Mouse (Mus musculus) lung, postnatal 0 days (tissue): ENCODE results near the gene Prrc2b. TPM values are rescaled to one million over a fixed set of nuclear protein-coding genes. Genes with fewer than 3 reads are reported as not detected.

Experiments used
- ATAC-seq: fragments of 200-750 bp; cut with Nextera tagmentation; 2 replicates; pipeline ENCODE4 v1.8.0; 2017; ENCODE audit warnings: moderate library complexity
- DNase-seq: peaks from one replicate; pipeline ENCODE4 v3.0.0-alpha.2; 2016; ENCODE audit warnings: low spot score
- H3K27ac ChIP-seq: fragments of 300-500 bp; sonication (generic); 2 replicates; pipeline ENCODE4 v1.5.1; 2014; ENCODE audit warnings: antibody characterized with exemption, mild to moderate bottlenecking, low read length, mixed read lengths
- H3K27me3 ChIP-seq: fragments of 300-500 bp; sonication (generic); replicated peaks from 2 replicates; pipeline ENCODE4 v1.6.1; 2014; ENCODE audit warnings: low read length, mixed read lengths; ENCODE audit not compliant: insufficient read depth
- H3K36me3 ChIP-seq: fragments of 300-500 bp; sonication (generic); 2 replicates; pipeline ENCODE4 v1.6.1; 2014; ENCODE audit warnings: low read length, mixed read lengths; ENCODE audit not compliant: insufficient read depth
- H3K4me1 ChIP-seq: fragments of 300-500 bp; sonication (generic); 2 replicates; pipeline ENCODE4 v1.6.1; 2014; ENCODE audit warnings: antibody characterized with exemption, low read depth, low read length, mixed read lengths; ENCODE audit not compliant: insufficient read depth
- H3K4me2 ChIP-seq: fragments of 300-500 bp; sonication (generic); replicated peaks from 2 replicates; pipeline ENCODE4 v1.6.1; 2014; ENCODE audit warnings: low read depth, mild to moderate bottlenecking, low read length, moderate library complexity, mixed read lengths
- H3K4me3 ChIP-seq: fragments of 300-500 bp; sonication (generic); 2 replicates; pipeline ENCODE4 v1.5.1; 2014; ENCODE audit warnings: low read depth, low read length
- H3K9ac ChIP-seq: fragments of 300-500 bp; sonication (generic); replicated peaks from 2 replicates; pipeline ENCODE4 v1.6.1; 2014; ENCODE audit warnings: low read depth, mild to moderate bottlenecking
- H3K9me3 ChIP-seq: fragments of 300-500 bp; sonication (generic); 2 replicates; pipeline ENCODE4 v1.6.1; 2016; ENCODE audit warnings: low read length, mixed read lengths
- CTCF ChIP-seq: IDR thresholded peaks from 2 replicates; pipeline ENCODE4 v1.5.1; 2016; ENCODE audit warnings: antibody characterized with exemption, mild to moderate bottlenecking
- EP300 ChIP-seq: IDR thresholded peaks from 2 replicates; pipeline ENCODE4 v1.6.1; 2016; ENCODE audit warnings: antibody characterized with exemption, mild to moderate bottlenecking, control low read depth
- WGBS: fragments of 180-500 bp; shearing (Covaris S2); extraction: QIAGEN DNeasy Blood & Tissue Kit; methylation state at CpG from one replicate; pipeline ENCODE4 v1.1.7; 2014; 5-methylcytosine and 5-hydroxymethylcytosine counted together
- polyA plus RNA-seq: library from polyadenylated mRNA; unstranded; fragments of >200 nt; fragmentation: Nextera tagmentation; extraction: Ambion mirVana; gene quantifications from 2 replicates; pipeline ENCODE4 v1.2.1, GENCODE M21; 2015

Gene Prrc2b
- 21.2 and 24.6 TPM in 2 replicates for polyA plus RNA-seq

DNA sequence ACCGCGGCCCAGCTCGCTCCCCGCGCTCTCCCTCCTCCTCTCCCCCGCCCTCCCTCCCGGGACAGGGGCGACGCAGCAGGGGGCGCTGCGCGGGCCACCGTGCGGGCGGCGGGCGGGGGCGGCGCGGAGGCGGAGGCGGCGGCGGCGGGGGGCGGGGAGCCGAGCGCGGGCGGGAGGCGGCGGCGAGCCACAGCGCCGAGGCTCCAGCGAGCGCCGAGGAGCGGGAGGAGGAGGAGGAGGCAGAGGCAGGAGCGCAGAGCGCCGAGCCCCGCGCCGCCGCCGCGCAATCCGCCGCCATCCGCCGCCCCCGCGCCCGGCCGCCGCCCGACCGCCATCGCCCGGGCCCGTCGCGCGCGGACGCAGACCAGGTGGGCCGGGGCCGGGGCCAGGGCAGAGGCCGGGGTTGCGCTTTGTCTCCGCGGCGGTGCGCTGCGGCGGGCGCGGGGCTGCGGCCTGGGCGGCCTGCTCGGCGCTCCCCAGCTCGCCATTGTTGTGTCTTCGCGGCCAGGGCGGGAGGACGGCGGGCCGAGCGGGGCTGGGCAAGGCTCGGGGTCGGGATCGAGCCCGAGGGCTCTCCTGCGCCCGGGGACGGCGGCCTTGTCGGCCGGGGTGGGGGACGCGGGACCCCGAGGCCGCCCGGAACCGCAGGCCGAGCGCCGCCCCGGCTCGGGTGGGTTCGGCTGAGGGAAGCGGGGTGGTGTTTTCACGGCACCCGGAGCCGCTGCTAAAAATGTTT lies at the start of gene Prrc2b:
Gene Prrc2b (plus strand): TSS at position 159 of the 736 bp plus-strand sequence.
- H3K27ac ChIP-seq = peak within 1 kb of the TSS; percentile 99
- ATAC-seq (peak; percentile 76), DNase-seq (peak; percentile 79)
- WGBS = under 1% methylated on average over 41 of the region's 117 CpGs
- H3K9ac ChIP-seq = peak within 1 kb of the TSS; percentile 95
- peak within 1 kb of the TSS; percentile 79 for H3K4me2 ChIP-seq
- peak within 1 kb of the TSS; percentile 92 for H3K4me3 ChIP-seq
- H3K36me3 ChIP-seq = no peaks in the 10 kb centered on the region
- H3K27me3 ChIP-seq = no peaks in the 10 kb centered on the region
- H3K4me1 ChIP-seq = peaks cover 22% of the 10 kb centered on the region
- no peaks in the 10 kb centered on the region for H3K9me3 ChIP-seq
- TF ChIP-seq CTCF (peak; percentile 55), EP300 (no peak)

- ATAC-seq (no peak), DNase-seq (no peak)
- TF ChIP-seq CTCF (no peak), EP300 (no peak)
- 59% methylated on average over 5 of the region's 5 CpGs for WGBS
- no peak overlapping the region for H3K4me2 ChIP-seq
- H3K27me3 ChIP-seq = no peaks in the 10 kb centered on the region
- H3K36me3 ChIP-seq = no peaks in the 10 kb centered on the region
- no peak overlapping the region for H3K9ac ChIP-seq
- H3K9me3 ChIP-seq = no peaks in the 10 kb centered on the region
- no peak overlapping the region for H3K4me3 ChIP-seq
- H3K4me1 ChIP-seq = no peaks in the 10 kb centered on the region
- H3K27ac ChIP-seq = no peak overlapping the region
Measured at GRCm38 (mm10) chr2:32102944-32103343, 47.9 kb upstream of the Prrc2b start.

DNA sequence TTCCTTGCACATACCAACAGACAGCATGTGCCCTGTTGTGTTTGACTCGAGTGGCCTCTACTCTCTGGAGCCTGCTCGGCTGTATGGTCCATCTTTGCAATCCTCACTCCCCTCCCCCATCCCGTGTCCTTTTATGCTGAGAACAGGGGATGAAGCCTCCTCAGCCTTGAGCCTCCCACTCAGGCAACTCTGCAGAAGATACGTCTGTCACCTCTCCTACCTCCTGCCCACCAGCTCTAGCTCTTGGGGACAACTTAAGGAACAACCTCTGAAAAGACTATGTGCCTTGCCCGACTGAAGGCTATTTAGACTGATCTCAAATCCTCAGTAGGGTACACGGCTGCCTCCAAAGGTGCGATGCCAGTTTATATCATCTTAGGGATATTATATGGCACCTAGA lies 47.3 kb upstream of the Prrc2b start:
- 67% methylated on average over 7 of the region's 7 CpGs for WGBS
- DNase-seq (no peak), ATAC-seq (no peak)
- no peaks in the 10 kb centered on the region for H3K4me1 ChIP-seq
- H3K9ac ChIP-seq = no peak overlapping the region
- TF ChIP-seq CTCF = no peak
- no peak for TF ChIP-seq EP300
- H3K9me3 ChIP-seq = no peaks in the 10 kb centered on the region
- H3K27ac ChIP-seq = no peak overlapping the region
- H3K4me3 ChIP-seq = no peak overlapping the region
- no peak overlapping the region for H3K4me2 ChIP-seq
- no peaks in the 10 kb centered on the region for H3K27me3 ChIP-seq
- H3K36me3 ChIP-seq = no peaks in the 10 kb centered on the region

DNA sequence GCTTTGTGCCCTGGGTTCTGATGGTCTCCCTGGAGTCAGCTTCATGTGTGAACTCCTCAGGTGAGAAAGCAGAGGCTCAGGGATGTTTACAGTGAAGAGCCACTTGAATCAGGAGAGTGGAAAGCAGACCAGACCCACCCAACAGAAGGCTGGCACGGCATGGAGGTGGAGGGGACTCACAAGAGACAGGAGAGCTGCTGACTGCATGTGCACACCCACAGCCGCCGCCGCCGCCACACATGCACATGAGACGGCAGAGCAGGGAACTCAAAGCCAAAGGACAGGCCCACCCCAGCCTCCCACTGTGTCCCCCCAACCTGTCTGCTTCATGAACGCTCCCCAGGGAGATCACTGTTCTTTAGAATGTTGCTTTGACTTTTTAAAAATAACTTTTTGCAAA lies 46.8 kb upstream of the Prrc2b start:
- 74% methylated on average over 7 of the region's 7 CpGs for WGBS
- ATAC-seq = no peak
- Histone ChIP-seq H3K27me3 (no peaks in the 10 kb centered on the region), H3K27ac (no peak overlapping the region), H3K9ac (no peak overlapping the region), H3K4me2 (no peak overlapping the region), H3K36me3 (no peaks in the 10 kb centered on the region), H3K9me3 (no peaks in the 10 kb centered on the region), H3K4me1 (no peaks in the 10 kb centered on the region), H3K4me3 (no peak overlapping the region)
- no peak for DNase-seq
- TF ChIP-seq CTCF (no peak), EP300 (no peak)

DNA sequence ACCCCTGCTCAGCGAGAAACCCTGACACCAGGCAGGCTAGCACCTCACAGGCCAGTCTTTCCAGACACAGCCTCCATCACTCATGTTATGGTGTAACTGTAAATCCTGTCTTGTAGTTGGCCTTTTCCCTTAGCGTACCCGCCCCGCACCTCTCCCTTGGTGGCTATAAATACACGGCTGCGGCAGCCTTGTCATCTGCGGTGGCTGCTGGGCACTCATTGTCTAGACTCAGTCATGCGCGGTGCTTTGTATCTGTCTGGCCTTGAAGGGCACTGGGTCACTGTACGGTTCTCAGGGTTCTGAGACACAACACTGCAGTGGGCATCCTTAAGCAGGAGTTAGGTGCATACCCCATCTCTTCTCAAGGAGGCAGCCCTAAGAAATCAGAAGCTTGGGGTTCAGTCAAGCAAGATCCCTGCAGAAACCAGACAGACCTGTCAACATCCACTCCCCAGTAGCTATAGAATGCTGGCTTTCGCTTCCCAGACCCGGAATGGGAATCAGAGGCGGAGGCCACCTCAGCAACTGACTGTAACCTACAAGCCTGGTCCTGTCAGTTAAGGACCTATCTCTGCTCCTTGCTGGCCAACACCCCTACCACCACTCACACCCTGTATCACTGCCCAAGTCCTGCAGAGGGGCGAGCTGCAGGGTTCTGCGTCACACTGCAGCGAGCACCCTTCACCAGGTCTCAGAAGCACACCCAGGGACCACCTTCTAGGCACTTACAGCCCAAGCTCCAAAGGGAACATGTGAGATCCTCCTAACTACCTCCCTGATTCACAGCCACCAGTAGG lies 45.6 kb upstream of the Prrc2b start:
- DNase-seq (no peak), ATAC-seq (no peak)
- Histone ChIP-seq H3K9me3 (no peaks in the 10 kb centered on the region), H3K4me2 (no peak overlapping the region), H3K9ac (no peak overlapping the region), H3K4me3 (no peak overlapping the region), H3K27me3 (no peaks in the 10 kb centered on the region), H3K27ac (no peak overlapping the region), H3K36me3 (no peaks in the 10 kb centered on the region), H3K4me1 (no peaks in the 10 kb centered on the region)
- TF ChIP-seq CTCF = no peak
- TF ChIP-seq EP300 = no peak
- 78% methylated on average over 16 of the region's 16 CpGs for WGBS

DNA sequence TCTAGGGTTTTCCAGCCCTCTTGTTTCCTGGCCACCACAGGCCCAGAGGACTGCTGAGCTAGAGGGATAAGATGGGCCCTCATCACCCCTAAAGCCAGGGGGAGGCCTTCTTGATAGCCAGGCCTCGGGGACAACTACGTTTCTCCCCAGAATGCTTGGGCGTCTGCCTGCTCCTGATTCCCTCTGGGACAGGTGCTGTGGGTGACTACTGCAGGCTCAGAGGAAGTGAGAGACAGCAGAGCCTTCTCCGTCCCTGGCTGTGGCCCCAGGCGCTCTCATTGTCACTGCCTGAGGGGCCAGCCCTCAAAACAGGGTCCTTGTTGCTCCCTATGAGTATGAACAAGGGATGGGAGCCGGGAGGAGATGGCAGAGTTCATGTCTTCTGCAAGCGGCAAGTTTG lies 45.0 kb upstream of the Prrc2b start:
- Histone ChIP-seq H3K4me1 (no peaks in the 10 kb centered on the region), H3K9me3 (no peaks in the 10 kb centered on the region), H3K4me3 (no peak overlapping the region), H3K4me2 (no peak overlapping the region), H3K9ac (no peak overlapping the region), H3K27me3 (no peaks in the 10 kb centered on the region), H3K36me3 (no peaks in the 10 kb centered on the region), H3K27ac (no peak overlapping the region)
- ATAC-seq = no peak
- no peak for DNase-seq
- WGBS = 79% methylated on average over 7 of the region's 7 CpGs
- TF ChIP-seq EP300 (no peak), CTCF (no peak)
